Mouse (Mus musculus) ovary, adult 18-20 months (tissue): Measurements from ENCODE around the gene Pck2.

Source experiments
- DNase-seq: peaks from one replicate; pipeline ENCODE4 v3.0.0; 2022; ENCODE audit warnings: low spot score, mixed read lengths

Pck2 gene

GRCm38 (mm10) chr14:55575711-55576110 is 35.6 kb downstream of the Pck2 start:
- DNase-seq, result no peak

DNA sequence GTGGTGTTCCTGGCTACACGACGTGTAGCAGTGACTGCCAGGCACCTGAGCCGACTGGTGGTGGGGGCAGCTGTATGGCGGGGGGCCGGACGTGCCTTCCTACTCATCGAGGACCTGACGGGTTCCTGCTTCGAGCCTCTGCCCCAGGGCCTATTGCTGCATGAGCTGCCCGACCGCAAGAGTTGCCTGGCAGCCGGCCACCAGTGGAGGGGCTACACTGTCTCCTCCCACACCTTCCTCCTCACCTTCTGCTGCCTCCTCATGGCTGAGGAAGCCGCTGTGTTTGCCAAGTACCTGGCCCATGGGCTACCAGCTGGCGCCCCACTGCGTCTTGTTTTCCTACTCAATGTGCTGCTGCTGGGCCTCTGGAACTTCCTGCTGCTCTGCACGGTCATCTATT is 36.3 kb downstream of the Pck2 start:
- no peak for DNase-seq

GRCm38 (mm10) chr14:55577871-55578667 is 38.0 kb downstream of the Pck2 start, which contains the start of gene Psme1:
Psme1 (plus strand) TSS chr14:55578123.
- DNase-seq, result peak; percentile 81

GRCm38 (mm10) chr14:55578668-55579269 is 38.7 kb downstream of the Pck2 start:
- peak; percentile 43 for DNase-seq

GRCm38 (mm10) chr14:55579511-55580496 is 39.7 kb downstream of the Pck2 start:
- no peak for DNase-seq

GRCm38 (mm10) chr14:55580731-55581130 is 40.7 kb downstream of the Pck2 start:
- DNase-seq, result no peak

DNA sequence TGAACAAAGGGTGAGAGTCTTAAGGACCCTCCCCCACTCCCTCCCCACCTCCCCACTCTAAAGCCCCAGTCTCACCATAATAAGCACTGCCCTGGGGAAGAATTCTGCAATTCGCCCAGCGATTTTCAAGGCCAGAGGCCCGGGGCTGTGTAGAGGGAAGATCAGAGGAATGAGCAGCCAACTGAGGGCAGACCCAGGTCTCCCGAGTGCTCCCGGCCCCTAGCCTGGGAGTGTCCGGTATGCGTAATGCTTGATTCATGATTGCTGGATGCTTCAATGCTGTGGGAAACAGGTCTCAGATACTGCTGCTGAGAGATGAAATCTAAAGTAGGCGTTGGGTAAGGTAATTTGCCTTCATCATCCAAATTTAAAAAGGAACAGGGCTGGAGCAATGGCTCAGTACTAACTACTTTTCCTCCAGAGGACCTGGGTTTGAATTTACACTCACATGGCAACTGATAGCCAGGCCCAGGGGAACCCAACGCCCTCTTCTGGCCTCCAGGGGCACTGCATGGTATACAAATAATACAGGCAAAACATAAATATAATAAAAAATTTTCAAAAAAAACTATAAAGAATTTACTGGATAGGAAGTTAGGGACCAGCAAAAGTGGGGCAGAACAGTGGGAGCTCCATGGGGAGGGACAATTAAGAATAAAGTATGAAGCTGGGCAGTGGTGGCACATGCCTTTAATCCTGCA is 42.1 kb downstream of the Pck2 start:
- no peak for DNase-seq

DNA sequence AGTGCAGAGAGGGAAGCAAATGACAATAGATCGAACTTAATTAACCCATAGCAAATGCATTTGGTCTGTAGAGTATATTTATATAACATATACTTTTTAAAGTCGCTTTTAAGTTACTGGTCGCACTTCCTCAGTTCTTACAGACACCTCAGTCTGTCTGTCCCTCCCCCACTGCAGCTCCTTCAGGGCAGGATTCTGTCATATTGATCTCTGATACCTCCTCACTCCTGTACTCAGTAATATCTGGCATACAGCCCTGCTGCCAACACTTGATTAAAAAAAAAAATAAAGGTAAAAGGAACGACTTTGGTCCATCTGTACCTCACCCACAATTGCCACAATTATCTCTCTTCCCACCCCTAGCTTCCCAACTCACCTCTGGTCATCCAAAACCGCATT is 44.2 kb downstream of the Pck2 start:
- DNase-seq, result no peak

- peak; percentile 81 for DNase-seq
These were observed 44.9 kb downstream of the Pck2 start, which contains the start of gene Emc9 for GRCm38 (mm10) chr14:55584702-55585565. Emc9 (minus strand) TSS chr14:55585302.

DNA sequence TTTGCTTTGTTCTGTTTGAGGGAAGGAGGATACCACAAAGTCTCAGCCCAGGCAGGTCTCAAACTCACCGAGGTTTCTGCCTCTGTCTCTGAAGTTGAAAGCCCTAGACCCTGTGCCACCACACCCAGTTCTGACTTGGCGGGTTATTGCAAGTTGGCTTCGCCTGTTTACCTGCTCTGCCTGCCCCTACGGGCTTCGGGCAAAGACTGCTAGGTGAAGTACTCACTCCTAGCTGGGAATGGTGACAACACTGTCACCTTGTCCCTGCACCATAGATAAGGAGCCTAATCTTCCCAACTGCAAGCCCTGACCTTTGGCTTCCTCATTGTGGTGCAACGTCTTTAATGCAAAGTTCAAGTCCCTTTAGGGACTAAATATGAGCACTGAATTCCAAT is 45.5 kb downstream of the Pck2 start:
- no peak for DNase-seq

- no peak for DNase-seq
These were observed 46.1 kb downstream of the Pck2 start for GRCm38 (mm10) chr14:55586149-55586548.

DNA sequence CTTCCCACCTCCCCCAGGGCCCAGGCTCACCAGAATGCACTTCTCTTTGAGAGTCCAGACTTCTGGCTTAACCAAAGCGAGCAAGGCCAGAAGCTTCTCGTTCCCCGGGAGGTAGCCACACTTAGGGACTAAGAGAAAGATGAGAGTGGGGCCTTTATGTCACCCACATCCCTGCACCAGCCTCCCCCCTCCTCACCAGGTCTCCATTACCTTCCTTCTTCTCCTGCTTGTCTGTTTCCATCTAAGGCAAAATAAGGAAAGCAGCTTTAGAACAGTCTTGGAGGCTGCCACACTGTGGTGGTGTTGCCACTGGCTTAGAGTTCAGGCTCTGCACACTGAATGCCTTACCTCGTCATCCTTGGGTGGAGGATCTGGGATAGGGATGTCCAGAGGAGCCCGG is 49.2 kb downstream of the Pck2 start:
- DNase-seq, result no peak

GRCm38 (mm10) chr14:55589771-55590448 is 49.8 kb downstream of the Pck2 start:
- DNase-seq, result no peak

DNA sequence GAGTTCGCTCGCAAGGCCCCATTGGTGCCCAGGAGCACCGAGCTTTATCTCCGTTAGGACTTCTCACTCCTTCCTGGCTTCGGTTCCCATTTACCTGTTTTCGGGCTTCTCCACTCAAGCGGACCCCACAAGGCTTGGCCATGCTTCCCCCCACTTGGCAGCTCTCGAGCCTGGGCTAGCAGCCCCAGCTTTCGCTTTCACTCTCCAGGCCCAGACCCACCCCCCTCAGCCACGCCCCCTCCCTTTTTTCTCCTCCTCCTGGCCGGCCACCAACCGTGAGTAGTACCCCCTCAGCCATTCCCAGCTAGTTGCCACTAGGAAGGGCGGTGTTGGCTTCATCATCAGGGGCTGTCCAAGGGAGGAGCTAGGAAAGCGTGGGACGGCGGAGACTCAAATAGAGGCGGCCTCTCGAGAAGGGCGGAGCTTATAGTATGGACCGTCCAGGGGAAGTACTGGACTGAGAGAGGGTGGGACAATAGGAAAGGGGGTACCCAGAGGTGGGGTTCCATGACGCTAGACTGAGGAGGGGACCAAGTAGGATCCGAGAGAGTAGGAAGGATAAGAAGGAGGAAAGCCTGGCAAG is 50.8 kb downstream of the Pck2 start, which contains the start of gene Psme2:
Psme2 (minus strand) TSS at position 366 of the 583 bp plus-strand sequence.
- DNase-seq, result peak; percentile 98

DNA sequence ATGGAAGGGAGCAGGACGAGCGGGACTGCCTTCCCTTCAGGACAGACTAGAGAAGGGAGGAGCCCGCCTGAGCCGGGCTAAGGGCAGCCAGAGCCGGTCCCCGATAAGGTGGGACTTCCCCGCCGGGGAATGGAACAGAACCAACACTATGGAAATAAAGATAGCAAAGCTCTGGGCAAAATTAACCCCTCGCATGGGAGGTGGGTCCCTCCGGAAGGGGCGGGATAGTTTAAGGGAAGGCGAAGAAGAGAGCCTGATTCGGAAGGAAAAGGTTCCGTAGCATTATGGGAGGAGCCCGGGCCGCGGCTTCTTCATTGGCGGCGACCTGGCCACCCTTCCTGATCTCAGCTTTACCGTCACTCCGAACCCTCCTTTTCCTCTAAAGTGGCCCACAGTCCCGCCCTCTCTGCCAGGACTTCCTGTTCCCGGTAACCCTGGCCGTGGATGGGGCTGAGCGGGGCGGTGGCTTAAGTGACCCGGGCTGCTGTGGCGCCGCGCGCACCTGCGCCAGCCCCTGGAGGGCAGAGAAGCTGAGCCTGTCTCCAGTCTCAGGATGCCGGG is 51.3 kb downstream of the Pck2 start, which contains the start of gene Rnf31:
Rnf31 (plus strand) TSS at position 378 of the 561 bp plus-strand sequence.
- peak; percentile 93 for DNase-seq

- no peak for DNase-seq
These were observed 52.2 kb downstream of the Pck2 start for GRCm38 (mm10) chr14:55592226-55592625.

GRCm38 (mm10) chr14:55596036-55596690 is 56.1 kb downstream of the Pck2 start:
- no peak for DNase-seq

GRCm38 (mm10) chr14:55598521-55599390 is 58.7 kb downstream of the Pck2 start:
- DNase-seq, result no peak
